Mouse (Mus musculus): ENCODE measurements around the gene Gm21973. TPM values are rescaled to one million over a fixed set of nuclear protein-coding genes. Genes with fewer than 3 reads are reported as not detected.

The Gm21973 gene
- total RNA-seq, 2 experiments from 2014 or later, result not detected

DNA sequence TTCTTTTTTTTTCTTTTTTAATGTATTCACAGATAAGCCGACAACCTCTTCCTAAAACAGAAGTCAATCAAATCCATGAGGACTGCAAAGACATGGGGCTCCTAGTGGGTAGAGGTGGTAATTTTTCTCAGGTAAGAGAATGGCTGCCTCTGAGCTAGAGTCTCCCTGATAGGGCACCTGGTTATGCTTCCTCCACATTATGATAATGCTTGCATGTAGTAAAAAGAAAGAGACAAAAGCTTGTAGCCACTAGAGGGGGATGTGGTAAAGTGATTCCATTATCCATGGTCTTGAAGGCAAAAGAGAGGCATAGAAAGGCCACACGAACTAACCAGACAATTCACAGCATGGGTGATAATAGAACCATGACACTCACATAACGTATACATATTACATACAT is 75.2 kb downstream of the Gm21973 start:
- no peak for DNase-seq

DNA sequence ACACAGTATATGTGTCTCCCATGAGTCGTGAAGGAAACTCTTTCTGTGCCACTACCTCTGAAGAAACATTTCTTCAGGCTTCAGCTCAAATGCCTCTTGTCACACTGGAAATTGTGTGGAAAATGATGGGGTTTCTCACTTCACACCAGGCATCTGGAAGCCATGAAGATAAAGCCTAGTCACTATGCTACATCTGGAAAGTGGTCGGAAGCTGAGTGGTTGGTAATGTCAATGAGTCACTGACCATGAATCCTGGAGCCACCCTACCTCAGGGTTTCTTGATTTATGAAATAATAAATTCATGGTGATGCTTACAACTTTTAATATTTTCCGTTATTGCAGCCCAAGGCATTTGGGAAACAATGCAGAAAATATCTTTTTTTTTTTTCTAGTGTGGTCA is 84.7 kb downstream of the Gm21973 start:
- no peak for DNase-seq

DNA sequence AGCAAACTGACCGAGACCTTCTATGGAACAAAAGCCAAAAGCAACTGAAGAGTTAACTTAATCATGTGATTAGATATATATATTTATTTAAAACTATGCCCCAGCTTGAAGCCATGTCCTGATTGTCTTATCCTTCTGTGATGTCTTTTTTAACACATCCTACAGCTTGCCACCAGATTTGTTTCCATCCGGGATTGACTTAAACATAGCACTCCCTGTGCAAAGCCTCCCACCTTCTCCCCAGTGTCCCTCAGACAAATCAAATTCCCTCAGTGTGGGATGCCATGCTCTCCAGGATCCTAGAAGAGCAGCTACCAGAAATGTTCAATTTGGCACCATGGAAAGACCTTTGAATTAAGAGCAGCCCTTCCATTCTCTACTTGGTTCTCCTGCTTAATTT is 85.7 kb downstream of the Gm21973 start:
- no peak for DNase-seq

DNA sequence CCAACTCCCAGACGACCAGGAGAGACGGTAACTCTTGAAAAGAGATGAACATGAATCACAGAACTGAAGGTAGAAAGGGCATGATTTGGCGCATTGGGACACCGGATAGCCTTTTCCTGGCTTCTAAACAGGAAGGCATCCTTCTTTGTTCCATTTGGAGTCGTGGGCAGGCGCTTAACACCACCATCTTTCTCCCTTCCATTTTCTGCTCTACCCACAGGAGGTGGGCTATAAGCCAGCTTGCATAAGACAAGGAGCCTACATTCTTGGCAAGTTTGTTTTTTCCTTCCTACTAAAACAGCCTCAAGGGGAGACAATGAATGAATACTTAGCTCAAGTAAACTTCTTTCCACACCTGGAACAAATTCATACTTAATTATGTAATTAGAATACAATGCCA is 88.5 kb downstream of the Gm21973 start:
- no peak for DNase-seq

DNA sequence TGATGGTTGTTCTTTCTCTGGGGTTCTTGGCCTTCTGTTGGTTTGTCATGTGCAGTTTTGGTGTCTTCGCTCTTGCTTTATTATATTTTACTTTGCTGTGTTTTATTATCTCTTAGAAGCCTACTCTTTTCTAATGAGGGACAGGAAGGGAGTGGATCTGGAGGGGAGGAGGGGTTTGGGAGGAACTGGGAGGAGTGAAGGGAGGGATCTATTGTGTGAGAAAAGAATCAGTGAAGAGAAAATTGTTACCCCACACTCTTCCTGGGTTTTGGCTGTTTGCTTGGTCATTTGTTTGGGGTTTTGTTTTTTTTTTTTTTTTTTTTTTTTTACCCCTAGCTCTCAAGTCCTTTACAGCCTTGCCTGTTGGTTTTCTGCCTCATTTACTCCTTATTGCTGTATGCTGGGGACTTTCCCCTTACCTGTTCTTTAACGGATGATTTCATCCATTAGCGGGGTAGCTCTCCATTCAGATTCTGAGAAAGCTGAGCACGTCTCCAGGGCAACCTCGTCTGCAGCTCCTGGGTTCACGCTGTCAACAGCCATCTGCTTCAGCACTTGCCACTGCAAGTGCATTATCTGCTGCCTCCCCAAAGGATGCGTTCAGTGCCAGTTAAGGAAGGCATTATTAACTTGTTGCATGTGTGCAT is 96.1 kb downstream of the Gm21973 start:
- no peak for DNase-seq

DNA sequence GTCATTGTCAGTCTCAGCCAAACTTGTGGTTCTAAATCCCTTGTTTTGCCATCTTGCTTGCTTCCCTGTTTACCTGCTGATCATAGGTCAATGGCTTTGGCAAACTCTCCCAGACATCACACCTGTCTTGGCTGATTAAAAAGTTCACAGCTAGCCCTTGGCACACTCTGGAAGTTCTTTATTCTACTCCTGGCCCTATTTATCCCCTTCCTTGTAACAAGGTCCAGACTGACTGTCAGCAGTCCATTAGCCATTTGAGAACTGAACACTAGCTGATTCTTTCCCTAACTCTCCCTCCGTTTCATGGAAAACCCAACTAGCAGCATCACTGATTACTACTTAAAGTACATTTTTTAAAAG is 96.6 kb downstream of the Gm21973 start:
- no peak for DNase-seq

Other genes starting within 250 kb of the Gm21973 start
- gene Prlr, start 148.1 kb upstream of the Gm21973 start, total RNA-seq (2021), result 1 to 10 TPM; 4.4 to 6.9 TPM
- gene Agxt2, start 33.2 kb downstream of the Gm21973 start, total RNA-seq (2021), result not detected
- gene Dnajc21, start 145.1 kb downstream of the Gm21973 start, total RNA-seq (2021), result 10 to 100 TPM; 25.7 to 26.4 TPM
- 10 to 100 TPM; 26.6 to 27.4 TPM for gene Brix1, start 160.6 kb downstream of the Gm21973 start, total RNA-seq (2021)
- gene Rad1, start 160.6 kb downstream of the Gm21973 start, total RNA-seq (2021), result 10 to 100 TPM; 12.7 to 13.5 TPM
- gene Ttc23l, start 233.3 kb downstream of the Gm21973 start, total RNA-seq (2021), result not detected

Measured in layer of hippocampus, postnatal 36 days (tissue).